Mouse (Mus musculus) retina, postnatal 1 day (tissue): ENCODE data around the gene Eif2s3x.

Experiments used
- DNase-seq: peaks from one replicate; pipeline ENCODE4 v3.0.0-alpha.2; 2012

Gene Eif2s3x

DNA sequence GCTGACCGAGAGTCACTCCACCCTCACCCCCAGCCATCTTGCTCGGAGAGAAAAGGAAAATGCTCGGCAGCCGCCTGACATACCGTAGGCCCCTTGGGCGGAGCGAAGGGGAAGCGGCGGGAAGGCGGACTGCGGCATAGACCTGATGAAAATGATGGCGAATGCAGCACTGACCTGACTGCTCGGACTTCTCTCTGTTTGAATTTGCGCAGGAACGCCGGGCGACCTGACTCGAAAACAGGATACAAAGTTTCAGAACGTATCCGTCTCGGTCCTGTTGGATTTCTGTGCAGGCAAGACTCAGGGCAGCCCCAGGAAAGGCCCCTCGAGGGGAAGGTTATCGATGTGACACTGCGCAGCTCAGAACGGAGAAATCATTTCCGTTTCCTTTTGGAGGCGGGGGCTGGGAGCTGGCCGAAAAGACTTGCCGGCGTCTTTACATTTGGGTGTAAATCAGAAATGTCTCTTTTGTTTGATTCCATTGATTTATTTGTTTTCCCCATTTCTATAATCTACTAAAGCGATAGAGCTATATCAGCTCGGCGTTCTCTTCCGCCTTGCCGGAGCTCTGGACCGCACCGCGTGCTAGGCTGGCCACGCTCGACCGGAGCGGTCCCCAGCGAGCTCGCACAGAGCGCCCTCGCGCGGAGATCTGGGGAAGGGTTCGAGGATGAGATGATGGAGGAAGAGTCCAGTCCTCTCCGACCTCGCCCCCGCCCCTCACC, at the start of gene Eif2s3x:
Gene Eif2s3x, minus strand, starts transcription at position 266 of the 725 bp plus-strand sequence.
- DNase-seq = peak; percentile 95

DNA sequence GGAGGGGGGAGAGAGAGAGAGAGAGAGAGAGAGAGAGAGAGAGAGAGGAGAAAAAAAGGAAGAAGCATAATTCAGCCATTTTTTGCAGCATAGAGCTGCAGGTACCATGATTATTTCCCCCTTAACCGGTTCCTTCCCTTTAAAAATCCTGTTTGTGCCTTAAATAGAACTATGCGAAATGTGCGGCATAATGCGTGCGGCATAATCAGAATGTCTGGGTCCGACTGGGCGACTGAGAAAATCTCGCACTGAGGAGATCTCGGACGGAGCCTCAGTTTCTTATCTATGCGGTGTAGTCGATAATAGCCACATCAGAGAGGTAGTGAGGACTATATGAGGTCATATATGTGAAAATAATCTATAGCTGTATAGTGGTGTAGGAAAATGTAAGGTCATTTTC, 22.9 kb upstream of the Eif2s3x start:
- DNase-seq = no peak

DNA sequence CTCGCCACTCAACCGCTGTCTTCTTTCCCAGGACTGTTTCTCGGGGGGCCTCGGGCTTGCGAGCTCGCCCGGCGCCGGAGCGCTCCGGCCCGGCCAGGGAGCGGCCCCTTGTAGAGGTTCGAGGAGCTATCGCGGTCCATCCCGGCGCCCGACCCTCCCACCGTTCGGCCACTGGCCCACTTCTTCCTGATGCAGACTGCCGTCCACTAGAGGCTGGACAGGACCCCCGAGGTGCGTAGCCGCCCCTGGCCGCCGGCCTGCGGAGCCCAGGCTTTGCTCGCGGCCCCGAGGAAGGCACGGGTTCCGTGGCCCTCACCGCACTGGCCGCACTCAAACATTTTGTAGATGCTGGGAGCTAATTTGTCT, 22.5 kb upstream of the Eif2s3x start:
- no peak for DNase-seq

DNA sequence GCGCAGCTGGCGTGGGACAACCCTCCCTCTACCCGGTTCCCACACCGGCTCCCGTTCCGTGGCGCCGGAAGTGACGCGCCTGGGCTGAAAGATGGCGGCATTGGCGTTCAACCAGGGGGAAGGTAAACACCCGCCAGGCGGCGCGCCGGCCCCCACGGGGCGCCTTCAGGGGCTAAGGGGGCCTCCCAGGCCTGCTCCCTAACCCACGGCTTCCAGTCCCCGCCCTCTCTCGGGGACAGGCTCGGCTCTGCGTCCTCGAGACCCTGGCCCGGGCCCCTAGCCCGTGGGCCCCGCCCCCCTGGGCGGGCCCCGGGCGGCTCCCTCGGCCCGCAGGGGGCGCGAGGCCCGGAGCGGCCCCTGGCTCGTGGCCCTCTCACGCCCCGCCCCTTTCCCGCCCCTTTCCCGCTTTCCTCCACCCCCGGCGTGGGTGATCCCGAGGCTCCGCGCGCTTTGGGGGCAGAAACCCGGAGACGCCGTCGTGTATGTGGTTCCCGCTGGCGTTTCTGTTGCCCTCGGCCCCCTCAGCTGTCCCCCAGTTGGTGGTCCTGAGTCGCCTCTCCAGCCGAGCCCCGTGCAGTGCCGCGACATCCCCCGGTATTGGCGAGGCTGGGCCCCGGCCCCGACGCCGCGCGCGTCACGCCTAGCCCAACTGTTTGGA, 22.0 kb upstream of the Eif2s3x start, which contains the start of gene Klhl15:
Gene Klhl15, plus strand, starts transcription at position 68 of the 658 bp plus-strand sequence.
- DNase-seq = peak; percentile 94

DNA sequence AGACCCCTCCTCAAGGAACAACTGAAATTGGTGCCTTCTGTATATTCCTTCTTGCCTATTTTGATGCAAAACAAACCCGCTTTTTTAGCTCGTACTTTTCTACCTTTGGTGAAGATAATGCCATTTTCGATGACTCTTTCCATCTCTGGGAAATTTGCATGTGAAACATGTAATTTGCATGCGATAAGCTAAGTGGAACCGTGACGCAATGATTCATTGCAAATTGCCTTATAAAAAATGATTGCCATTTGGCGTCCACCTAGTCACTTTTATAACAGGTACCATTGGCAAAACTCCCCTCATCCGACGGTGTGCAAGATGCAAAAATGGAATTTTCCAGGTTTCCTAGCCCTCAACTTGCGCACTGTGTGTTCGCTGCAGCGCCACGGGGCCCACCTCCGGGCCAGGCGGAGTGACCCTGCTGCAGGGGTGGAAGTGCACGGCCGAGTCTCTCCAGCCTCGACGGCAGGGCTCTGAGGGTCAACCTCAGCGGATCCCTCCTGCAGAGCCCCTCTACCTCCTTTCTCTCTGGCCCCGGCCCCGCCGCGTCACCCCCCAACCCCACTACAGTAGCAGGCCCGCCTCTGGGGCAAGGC, 21.4 kb upstream of the Eif2s3x start:
- no peak for DNase-seq

DNA sequence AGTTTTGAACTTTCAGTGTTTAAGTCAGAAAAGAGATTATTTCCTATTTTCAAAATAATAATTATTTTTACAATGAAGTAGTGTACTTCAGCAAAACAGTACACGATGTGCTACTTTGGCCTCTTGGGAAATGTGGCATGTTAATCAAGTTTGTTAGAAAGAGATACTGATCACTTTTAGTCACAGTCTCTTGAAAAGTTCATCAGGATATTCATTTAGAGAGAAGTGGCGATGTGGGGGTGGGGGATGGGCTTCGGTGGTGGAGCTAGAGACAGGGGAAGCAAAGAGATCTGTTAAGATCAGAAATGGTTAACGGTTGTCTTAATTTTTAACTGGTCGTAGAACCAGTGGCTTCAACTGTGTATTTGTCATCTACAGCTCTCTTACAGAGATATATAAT, 20.8 kb upstream of the Eif2s3x start:
- no peak for DNase-seq

DNA sequence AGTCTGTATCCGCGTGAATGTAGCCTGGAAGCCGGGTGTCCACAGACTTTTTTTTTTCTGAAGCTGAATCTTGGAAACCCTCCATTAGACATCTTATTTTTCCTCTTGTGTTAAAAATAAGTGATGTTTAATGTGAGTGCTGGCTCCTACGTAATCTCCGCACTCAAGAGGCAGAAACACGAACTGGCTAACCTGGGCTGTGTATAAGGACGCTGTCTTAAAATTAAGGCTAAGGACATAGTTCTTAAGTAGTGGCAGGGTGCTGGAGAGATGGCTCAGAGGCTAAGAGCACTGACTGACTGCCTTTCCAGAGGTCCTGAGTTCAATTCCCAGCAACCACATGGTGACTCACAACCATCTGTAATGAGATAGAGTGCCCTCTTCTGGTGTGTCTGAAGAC, 722 bp upstream of the Eif2s3x start:
- no peak for DNase-seq

DNA sequence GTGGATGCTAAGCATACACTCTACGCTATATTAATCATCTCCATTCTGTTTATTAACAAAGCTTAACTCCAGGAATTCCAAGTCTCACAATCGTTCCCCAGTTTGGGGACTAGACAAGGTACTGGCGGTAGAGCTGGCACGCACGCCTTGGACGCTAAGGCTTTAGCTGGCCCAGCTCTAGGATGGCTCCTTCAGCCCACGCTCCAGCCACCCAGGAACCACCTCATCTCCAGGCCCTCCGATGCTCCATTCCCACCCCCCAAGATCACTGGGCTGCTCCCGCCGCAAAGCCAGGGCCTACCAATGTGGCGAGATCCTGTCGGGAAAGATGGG, 432 bp downstream of the Eif2s3x start:
- DNase-seq = no peak

DNA sequence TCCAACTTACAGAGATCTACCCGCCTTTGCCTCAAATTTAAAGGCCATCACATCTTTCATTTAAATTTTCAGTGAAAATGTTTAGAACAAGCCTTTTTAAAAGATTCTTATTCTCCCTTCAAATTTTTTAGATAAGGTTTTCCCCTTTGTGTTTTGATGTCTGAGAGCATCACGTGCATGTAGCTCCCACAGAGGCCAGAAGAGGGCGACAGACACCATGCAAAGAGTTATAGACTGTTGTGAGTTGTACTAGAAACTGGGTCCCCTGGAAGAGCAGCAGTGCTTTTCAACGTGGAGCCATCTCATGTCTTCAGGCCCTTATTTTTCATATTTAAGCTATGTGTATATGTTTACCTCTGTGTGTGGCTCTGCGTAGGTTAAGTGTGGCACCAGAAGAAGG, 14.9 kb downstream of the Eif2s3x start:
- no peak for DNase-seq

DNA sequence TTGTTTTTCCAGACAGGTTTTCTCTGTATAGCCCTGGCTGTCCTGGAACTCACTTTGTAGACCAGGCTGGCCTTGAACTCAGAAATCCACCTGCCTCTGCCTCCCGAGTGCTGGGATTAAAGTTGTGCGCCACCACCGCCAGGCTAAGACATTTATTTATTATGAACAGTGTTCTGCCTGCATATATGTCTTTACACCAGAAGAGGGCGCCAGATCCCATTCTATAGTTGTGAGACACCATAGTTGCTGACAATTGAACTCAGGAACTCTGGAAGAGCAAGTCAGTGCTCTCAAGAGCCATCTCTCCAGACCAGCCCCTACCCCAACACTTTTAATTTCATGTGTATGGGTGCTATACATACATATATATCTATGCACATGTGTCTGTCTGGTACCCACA, 18.8 kb downstream of the Eif2s3x start:
- peak; percentile 56 for DNase-seq

DNA sequence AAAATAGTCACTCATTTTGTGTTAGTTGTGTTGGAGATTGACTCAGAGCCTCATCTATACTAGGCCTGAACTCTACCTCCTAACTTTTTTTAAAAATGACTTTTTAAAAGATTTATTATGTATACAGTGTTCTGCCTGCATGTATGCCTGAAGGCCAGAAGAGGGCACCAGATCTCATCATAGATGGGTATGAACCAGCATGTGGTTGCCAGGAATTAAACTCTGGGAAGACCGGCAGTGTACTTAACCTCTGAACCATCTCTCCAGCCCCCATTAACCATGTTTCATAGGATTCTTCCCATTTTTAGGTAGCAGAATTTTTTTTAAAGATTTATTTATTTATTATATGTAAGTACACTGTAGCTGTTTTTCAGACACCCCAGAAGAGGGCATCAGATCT, 27.5 kb downstream of the Eif2s3x start:
- peak; percentile 44 for DNase-seq

DNA sequence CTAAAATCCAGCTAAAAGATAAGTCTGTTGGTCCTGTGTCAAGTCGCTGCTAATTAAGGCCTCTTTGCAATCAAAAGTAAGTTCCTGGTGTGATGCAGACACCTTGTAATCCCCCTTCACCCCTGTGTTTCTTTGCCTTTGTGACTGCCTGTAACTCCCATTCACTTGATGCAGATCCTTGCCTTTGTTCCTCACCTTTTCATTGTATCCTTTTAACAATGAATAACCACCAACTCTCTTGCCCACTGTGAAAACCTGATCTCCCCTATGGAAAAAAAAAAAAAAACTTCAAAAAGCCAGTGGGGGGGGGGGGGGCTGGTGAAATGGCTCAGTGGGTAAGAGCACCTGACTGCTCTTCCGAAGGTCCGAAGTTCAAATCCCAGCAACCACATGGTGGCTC, 28.8 kb downstream of the Eif2s3x start:
- no peak for DNase-seq

DNA sequence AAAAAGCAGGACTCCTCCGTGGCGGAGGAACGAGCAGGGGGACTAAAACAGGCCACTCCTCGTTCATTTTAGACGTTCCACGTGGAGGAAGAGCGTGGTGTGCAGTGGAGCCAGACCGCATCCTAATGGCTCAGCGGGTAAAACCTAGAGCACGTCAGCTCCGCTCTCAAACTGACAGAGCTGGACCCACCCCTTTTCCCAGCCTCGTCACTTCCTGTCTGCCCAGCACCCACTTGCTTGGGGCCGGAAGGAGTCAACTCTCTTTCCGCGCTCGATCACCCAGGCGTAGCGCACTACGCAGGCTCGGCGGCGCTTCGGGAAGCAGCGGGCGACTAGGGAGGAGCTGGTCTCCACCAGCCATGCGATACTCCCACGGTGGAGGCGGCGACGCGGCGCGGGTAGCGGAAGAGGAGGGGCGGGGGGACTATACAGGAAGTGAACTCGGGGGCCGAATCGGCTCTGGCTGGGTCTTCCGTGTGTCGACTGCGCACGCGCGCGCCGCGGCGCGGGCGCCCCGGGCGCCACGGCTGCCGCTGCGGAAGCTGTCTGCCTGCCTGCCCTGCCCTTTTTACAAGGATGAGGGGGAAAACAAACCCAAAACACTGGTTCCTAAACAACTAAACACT, 34.8 kb downstream of the Eif2s3x start:
- DNase-seq = peak; percentile 96

DNA sequence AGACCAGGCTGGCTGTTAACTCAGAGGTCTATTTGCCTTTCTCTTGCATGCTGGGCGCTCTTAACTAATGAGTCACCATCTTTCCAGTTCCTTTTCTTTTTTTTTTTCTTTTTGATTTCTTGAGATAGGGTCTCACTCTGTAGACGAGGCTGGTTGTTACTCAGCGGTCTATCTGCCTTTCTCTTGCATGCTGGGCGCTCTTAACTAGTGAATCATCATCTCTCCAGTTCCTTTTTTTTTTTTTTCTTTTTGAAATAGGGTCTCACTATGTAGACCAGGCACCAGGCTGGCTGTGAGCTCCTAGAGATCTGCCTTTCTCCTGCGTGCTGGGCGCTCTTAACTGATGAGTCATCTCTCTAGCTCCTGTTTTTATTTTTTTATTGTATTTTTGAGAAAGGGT, 43.3 kb downstream of the Eif2s3x start:
- DNase-seq = no peak

DNA sequence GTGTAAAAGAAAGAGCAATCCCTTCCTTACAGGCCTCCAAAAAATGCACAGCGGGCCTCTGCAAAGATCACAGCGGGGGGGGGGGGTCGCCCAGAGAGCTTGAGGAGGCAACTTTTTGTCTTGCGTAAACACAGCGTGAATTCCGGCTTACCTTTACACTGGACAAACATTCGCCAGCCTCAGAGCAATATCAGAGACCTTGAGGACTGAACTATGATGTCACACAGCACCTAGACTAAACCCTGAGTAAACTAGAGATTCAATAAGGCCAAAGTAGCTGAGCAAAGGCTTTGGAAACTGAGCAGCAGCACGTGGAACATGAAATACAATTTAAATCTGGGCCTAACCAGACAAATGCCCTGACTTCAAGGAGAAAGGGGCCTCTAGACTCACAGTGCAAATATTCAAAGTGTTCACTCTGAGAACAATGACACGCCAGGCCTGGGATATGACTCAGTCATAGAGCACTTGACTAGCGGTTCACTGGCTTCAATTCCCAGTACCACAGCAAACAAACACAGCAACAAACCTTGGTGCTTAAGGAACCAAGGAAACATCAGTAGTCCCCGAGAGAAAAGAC, 60.3 kb downstream of the Eif2s3x start:
- DNase-seq = no peak

DNA sequence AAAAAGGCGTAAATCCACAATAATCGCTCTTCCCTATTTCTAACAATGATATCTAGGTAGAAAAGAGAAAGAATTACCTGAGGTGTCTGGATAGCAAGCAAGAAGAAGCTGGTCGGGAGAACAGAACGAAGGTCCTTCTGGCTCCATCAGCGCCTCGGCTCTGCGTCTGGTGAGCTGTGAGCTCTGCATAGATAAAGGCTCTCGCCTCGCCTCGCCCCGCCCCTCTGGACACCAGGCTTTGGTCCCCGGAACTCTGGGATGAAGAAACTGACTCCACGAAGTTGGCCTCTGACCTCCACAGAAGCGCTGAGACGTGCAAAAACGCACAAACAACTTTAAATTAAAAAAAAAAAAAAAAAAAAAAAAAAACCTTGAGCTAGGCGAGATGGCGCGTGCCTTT, 62.2 kb downstream of the Eif2s3x start:
- no peak for DNase-seq

DNA sequence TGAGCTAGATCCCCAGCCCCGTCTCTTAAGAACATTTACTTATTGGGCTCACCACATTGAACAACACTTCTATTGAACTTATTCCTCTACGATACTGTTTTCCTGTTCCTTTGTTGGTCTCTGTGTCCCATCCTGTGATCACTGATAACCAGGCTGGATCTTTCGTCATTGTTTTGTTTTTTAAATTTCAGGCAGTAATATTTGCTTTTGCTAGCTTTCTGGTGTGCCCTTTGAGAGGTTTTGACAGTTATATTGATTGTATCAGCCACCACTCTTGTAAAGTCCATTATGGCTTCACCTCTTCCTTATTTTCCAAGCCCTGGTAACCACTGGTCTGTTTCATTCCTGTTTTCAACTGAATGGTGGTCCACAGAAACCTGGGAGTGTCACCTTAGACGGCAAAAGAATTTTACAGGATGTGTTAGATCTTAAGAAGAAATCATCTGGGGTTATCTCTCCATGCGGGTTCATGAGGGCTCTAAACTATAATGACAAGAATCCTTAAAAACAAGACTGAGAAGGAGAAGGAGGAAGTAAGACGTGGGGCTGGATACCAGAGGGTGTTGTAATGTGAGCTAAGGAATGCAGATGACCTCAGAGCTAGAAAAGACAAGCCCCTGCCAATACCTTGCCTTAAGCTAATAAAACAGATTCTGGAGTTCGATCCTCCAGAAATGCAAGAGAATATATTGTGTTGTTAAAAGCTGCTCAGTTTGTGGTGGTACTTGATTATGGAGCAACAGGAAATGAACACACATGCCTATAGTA, 70.5 kb downstream of the Eif2s3x start:
- DNase-seq = no peak

DNA sequence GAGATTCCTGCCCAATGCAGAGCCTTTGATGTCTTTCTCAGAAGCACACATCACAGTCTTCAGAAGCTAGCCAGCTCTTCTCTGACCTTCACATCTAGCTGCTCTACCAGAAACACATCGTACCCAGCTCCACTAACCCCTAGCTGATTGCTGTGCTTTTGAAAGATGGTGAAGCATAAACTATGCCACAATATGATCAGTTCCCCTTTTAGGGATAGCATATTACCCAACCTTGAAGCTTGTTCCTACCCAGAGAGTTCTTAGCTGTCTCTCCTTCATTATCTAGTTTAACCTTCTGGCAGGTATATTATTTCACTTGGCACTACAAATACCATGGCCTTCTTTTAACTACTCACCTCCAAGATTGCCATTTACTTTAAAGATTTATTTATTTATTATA, 72.6 kb downstream of the Eif2s3x start:
- no peak for DNase-seq
